Mouse (Mus musculus): ENCODE measurements at regions not wholly inside any gene's neighbourhood (a gene's known extent, or its start where the extent isn't known, plus 50 kb on each side); places are given as distances from the start of the nearest gene placed in this dataset.
"Not testable (repeated sequence)": the region's sequence is repeated elsewhere in the genome, so short reads cannot be mapped to it uniquely, and the experiment has no call there.

DNA sequence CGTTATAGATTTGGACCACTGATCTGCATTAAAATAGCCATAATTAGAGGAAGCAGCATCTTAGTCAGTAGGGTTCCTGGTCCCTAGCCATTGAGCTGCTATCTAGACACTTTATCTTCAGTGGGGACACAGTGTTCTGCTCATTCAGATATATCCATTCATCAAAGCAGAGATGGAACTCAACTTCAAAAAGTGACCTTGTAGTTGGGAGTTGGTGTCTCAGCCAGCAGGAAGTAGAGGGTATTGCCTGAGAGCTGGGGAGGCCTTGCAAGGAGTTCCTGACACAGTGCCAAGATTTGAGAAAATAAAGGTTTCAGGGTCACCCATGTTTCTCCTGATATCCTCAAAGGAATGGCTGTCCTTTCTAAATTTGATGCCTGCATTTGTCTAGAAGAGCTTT lies 304.7 kb upstream of the Shh start:
- no peak for DNase-seq (ENCODE audit: low read depth, low spot score)

DNA sequence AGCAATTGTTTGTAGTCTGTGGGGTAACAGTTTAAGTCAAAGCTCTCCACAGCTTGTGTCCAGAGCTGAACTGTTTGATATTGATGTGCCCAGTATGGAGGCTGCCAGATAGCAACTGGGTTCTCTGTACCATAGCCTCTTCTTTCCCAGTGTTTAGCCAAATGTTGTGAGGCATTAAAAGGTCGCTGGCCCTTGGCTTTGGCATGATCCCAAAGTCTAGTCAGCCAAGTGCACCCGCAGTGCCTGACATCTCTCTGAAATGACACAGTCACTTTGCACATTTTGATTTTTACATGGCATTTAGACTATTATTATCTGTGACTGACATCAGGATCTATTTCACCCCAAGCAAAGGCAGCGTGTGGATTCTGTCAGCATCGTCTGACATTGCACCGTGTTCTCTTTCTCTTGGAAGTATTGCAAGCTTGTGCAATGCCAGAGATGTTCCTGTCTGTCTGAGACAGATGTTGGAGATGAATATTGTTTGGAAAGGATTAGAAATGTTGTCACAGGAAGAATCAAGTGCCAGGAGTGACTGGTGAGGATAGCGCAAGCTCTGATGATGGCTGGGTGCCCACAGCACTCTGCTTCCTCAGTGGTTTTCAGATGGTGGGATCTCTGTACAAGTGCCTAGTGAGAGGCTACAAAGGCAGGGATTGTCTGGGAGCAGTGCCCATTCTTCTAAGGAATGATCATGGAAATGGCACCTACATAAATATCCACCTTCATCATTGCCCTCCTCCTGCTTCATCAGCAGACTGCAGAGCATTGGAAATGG lies 289.3 kb upstream of the Shh start:
- no peak for DNase-seq (ENCODE audit: low read depth, low spot score)

DNA sequence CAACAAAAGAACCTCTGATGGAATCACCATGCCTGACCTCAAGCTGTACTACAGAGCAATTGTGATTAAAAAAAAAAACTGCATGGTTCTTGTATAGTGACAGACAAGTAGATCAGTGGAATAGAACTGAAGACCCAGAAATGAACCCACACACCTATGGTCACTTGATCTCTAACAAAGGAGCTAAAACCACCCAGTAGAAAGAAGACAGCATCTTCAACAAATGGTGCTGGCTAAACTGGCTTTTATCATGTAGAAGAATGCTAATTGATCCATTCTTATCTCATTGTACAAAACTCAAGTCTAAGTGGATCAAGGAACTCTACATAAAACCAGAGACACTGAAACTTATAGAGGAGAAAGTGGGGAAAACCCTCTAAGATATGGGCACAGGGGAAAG lies 284.8 kb upstream of the Shh start:
- DNase-seq (ENCODE audit: low read depth, low spot score), result not testable (repeated sequence)

DNA sequence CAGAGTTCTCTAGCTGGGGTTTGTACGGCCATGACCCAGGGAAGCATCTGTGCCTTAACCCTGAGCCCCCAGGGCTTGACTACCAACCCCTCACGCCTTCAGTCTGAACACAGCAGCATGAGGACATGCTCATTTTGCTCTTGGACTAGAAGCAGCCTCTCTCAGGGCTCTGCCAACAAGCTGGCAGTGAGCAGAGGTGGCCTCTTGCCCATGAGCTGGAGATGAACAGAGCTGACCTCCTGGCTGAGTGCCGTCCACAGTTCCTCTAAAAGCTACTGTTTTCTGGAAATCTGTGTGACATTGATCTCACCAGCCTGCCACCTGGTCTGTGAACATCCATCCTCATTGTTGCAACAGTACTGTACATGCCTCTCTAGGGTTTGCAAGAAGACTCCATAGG lies 267.7 kb upstream of the Shh start:
- no peak for DNase-seq (ENCODE audit: low read depth, low spot score)

DNA sequence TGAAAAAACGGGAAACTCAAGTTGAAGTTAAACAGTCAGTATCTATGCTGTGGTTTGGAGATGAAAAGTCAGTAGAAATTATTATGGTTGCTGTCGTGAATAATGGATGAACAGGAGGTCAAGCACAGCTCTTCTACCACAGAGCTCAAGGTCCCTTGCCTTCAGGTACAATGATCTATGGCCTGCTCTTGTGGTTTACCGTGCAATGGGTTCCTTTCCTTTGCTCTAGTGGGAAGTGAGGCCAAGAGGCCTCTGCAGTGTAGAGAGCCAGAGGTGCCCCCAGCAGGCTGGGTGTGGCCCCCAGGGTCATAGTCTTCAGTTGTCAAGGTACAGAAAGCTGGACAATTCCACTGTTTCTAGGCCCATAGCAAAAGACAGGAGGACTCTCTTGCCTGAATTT lies 255.0 kb upstream of the Shh start:
- no peak for DNase-seq (ENCODE audit: low read depth, low spot score)

DNA sequence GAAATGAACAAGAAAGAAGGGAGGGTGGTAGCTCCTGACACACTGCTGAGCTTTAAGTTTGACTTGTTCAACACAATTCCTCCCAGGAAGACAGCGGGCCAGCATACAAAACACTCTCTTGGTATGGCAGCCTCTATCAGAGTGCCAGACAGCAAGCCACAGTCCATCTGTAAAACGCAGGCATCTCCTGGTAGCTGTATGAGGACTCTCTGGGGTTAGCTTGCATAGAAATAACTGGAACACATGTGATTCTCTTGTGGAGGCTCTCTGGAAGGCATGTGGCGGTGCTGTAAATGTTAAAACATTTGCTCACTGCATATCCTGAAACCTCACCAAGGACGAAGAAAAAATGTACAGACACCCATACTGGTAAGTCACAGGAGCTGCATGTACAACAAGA lies 247.9 kb upstream of the Shh start:
- no peak for DNase-seq (ENCODE audit: low read depth, low spot score)

DNA sequence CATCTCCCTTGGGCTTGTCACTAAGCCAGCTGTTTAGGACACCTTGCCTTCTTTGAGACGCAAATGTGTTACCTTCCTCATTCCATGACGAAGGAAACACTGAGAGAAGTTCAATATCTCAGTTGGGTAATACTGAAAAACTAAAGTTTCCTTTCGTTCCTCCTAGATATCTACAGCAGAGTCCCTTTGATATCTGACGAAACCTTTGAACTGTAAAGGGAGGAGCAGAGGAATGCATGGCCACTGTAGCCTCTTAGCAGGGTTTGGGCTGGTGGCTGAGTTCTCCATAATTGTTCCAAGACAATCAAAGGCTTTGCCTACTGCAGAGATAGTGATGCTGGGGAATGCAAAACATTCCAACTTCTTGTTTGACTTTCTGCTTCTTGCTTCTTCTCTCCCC lies 243.5 kb upstream of the Shh start:
- no peak for DNase-seq (ENCODE audit: low read depth, low spot score)

DNA sequence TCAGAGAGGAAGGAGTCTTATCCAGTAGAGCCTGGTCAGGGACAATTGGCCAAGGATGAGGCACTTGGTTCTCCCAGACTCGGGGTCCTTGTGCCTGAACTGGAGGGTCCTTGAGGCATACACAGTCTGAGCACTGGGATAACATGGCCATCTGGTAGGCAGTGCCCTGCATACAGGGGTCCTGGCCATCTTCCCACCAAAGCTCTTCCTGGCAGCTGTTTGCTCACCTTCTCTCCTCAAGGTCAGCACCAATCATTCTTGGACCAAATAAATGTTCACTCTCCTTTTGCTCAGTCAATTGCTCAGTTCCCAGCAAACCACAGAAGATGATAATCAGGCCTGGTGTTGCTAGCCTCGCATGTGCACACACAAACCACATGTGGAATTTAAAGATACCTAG lies 242.6 kb upstream of the Shh start:
- DNase-seq (ENCODE audit: low read depth, low spot score), result no peak

DNA sequence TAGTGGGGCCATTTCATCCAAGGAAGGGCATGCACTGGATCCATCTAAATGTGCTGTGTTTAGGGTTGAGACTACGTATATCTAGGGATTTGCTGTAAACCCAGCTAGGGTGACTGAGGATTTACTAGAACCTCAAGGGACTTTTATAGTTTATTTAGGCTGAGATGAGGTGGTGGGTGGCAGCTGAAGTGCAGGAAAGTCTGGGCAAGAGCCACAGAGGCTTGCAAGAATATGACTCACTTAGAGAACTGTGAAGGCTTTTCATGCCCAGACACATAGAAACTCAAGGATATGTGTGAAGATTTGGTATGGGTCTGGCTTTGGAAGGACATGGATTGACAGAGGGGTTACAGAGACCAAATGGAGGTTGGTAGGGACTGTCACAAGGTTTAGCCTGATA lies 237.3 kb upstream of the Shh start:
- no peak for DNase-seq (ENCODE audit: low read depth, low spot score)

DNA sequence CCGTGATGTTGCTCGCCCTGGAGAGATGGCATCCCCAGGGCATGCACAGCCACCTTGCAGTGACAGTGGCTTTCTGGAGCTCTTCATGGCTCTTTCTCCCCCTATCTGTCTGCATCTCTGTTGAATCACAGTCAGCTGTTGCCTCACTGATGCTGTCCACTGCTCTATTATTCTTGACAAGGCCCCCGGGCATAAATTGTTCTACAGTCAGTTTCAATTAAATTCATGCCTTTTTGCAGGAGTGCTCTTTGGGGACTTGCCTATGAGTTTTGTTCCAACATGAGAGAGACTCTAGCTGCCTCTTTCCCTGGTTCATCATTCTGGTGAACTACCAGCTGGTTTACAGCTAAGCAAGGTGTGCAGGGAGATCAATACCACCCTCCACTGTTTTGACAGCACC lies 229.9 kb upstream of the Shh start:
- DNase-seq (ENCODE audit: low read depth, low spot score), result peak; percentile 23

DNA sequence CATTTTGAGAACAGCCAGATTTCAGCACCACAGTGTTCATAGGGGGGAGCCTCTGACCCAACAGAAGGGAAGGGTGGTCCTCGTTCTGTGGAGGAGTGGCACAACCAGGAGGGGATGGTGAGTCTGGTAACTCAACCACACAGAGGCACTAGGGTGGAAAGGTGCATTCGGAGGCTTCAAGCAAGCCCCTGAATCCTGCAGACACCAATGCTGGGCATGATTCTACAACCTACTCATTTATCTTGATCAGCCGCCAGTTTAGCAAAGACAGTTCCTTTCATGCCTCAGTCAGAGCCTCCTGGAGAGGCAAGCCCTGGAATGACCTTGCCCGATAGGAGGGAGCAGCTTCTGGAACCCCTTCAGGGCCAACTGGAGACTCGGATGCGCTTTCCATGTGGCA lies 223.1 kb upstream of the Shh start:
- no peak for DNase-seq (ENCODE audit: low read depth, low spot score)

DNA sequence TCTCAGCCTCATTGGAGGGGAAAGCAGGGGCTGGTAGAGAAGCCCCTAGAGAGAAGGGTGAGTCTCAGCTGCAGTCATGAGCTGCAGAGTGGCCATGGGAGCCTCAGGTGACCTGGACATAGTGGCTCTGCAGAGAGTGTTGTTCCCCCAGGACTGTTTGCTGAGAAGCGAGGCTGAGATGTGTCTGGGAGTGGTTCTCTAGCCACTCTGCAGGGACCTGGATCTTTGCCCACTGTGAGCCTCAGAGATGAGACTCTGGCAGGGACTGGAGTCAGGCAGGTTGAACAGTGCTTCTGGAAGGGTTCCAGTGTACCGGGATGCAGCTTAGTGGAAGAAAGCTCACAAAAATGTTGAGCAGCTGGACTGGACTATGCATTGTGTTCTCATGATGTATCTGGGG lies 222.6 kb upstream of the Shh start:
- DNase-seq (ENCODE audit: low read depth, low spot score), result no peak

DNA sequence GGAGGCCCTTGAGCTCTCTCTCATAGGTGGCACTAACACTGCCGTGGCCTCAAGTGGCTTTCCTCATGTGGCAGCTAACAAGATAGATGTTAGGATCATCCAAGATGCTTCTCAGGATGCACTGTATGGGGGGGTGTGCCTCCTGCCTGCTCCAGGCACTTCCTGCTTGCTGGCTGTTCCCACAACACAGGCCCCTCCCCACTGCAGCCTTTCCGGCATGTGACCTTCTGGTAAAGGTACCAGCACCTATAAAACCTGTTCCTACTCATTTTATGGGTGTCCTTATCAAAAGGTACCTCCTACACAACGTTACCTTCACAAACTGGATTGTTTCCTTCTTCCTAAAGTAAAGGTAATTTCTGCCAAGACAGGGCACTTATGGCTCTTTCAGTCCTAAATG lies 222.1 kb upstream of the Shh start:
- DNase-seq (ENCODE audit: low read depth, low spot score), result no peak

DNA sequence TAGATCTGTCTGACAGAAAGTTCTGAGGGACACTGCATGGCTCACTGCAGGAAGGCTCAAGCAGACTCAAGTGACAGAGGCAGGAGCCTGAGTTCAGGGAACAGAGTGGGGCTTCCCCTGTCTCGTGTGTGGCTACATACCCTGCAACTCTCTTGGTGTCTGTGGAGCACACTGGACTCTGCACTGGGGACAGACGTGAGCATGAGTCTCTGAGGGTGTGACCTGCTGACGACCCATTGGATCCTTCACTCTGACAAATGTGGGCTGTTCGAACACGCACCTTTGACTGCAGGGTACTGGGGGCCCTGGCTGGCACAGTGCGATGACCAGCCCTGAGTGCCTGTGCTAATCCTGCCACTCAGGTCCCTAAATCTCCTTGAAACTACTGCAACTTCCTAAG lies 215.8 kb upstream of the Shh start:
- DNase-seq (ENCODE audit: low read depth, low spot score), result no peak

DNA sequence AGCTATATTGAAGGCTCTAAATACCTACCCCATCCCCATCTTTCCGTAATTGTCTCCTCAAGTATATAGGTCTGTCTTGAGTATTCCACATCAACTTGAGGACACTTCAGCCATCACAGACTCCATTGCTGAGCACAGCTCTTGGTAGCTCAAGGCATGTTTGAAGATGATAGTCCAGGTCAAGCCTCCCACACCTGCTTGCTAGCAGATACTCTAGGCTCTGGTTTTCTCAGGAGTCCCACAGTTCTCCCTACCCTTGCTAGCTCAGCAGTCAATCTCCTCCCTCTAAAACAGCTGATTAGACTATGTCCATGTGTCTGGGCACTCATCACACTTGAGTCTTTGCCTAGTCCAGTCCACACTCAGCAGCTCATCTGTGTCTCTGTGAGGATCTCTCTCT lies 213.3 kb upstream of the Shh start:
- no peak for DNase-seq (ENCODE audit: low read depth, low spot score)

DNA sequence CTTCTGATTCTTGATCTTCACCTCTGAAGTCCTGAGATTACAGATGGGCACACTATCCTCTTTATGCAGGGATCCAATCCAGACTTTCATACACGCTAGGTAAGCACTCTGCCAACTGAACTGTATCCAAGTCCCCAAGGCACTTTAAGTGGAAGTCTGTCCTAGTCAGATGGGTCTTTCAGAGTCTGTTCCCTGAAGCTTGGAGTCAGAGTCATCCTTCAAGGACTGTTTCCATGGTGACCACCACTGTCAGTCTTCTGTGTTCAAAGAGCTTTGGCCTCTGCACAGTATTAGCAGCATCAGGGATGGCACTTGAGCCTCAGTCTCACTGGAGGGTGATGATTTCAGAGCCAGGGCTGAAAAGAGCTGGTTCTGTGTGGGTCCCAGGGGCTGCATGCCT lies 212.7 kb upstream of the Shh start:
- DNase-seq (ENCODE audit: low read depth, low spot score), result no peak

DNA sequence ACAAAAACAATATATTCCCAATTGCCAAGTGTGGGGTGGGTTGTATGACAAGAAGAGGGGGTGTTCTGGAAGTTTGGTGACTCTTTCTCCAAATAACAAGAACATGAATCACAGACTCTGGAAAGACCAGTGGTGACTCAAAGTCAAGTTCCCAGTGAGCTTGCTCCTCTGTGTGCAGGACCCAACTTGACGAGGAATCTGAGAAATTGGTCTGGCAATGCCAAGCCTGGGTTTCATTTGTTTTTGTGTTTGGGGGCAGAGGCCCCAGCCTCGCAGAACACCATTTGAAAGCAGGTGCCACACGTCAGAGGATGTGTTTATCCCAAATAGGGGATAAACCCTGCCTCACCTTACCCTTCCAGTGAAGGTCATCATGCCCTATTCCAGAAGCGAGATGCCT lies 163.1 kb upstream of the Shh start:
- no peak for DNase-seq (ENCODE audit: low read depth, low spot score)

DNA sequence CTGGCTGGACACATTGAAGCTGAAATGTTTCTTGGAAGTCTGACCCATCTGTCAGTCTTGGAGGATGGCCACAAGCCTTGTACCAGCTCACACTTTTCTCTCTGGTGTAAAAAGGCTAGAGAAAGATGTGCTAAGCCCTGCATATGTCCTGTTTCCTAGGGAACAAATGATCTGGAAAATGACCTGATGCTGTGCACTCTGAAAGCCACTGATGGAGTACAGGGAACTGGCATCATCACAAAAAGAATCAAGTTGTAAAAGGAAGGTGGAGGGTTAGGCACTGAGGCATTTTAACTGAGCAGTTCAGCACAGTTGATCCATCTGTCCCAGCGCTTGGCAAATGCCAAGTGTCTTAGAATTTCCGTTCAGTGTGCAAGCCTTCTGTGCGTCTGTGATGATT lies 144.8 kb upstream of the Shh start:
- DNase-seq (ENCODE audit: low read depth, low spot score), result no peak

DNA sequence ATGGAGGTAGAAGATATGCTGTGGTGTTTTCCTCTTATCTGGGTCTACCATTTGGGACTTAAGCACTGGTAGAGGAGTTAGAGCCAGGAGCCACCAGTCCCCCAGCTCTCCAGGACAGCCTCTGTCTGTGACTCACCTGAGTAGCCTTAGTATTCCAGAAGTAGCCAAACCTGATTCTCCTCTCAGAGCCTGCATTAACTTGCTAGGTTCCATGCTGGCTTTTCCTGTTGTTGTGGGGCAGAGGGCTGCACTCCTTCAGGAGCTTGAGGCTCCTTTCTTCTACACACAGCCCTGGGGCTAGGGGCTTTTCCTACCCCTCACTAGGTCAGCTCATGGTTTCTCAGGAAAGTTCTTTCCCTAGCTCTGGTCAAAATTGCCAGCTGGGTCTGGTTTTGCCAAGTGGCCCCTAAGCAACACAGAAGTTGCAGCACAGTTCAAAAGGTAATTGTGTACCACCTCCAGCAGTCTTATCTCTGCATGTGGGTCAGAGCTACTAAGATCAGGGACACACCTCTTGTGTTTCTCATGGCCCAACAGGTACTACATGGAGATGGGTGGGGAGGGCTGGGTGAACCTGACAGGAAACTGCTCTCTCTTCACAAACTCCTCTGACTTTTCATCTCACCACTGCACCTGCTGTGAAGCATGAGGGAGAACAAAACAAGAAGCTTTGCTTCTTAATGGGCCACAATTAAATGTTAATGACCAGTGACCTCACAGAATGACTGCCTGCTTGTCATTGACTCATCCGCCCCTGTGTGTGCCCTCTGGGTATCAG lies 129.7 kb upstream of the Shh start:
- DNase-seq (ENCODE audit: low read depth, low spot score), result no peak

DNA sequence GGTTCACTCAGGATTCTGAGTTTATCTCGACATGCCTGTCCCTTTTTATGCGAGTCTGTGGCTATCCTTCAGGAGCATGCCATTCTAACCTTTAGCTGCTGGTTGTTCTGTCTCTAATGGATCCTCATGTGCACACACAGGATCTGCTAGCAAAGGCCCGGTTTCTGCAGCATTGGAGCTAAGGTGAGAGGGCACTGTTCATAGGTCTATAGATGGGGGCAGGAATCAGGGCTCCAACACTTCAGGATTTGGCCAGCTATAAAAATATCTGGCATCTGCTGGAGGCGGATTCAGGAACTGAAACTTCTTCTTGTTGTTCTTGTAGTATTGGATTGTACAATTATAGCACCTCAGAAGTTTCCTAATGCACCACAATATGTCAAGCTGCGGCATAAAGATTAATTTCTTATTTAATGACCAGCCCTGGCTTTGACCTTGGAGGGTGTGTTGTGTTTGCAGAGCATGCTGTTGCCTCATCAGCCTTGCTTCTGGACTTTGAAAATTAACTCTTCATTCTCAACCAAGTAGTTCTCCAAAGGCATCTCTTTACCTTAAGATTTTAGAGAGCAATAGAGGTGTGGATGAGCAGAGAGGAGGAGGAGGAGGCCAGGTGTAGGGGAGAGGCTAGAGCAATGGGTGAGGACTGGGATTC lies 104.4 kb upstream of the Shh start:
- no peak for DNase-seq (ENCODE audit: low read depth, low spot score)

DNA sequence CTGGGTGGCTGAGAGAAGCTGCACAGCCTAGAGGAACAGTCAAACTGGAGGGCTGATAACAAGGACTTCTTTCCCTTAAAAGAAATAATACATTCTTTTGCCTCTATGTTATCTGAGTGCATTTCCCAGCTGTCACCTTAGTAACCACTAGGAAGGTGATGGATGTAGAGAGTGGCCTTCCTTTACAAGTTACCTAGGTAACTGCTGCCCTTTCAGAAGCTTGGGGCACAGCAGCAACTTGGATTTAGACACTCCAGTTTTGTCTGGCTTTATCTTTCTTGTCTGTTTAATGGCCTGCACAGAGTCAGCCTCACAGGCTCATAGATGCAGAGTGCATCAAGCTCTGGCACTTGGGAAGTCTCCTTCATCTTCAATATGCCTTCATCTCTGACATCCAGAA lies 101.4 kb upstream of the Shh start:
- DNase-seq (ENCODE audit: low read depth, low spot score), result no peak

DNA sequence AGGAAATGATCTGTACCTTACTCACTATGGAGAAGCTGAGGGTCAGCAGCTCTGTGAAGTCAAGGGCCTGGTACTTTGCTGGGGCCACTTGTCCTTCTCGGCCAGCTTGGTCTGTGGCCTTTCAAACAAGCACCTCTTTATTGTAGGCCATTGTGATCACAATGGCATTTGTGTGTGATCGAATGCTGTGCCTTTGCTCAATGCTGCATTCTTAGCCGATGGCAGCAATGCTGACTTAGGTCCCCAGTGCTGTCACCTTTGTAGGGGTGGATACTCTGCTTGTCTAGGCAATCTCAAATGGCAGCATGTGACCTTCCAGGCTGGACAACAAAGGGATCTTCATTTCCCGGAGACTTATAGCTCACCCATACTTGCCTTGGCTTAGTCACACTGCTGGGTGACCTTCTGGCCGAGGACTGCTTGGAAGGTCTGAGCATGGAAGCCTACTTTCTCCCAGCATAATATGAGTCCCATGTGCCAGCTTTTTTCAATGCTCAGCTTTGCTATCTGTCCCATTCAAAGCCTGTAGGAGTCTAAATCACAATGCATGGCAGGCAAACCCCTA lies 100.4 kb upstream of the Shh start:
- DNase-seq (ENCODE audit: low read depth, low spot score), result no peak

DNA sequence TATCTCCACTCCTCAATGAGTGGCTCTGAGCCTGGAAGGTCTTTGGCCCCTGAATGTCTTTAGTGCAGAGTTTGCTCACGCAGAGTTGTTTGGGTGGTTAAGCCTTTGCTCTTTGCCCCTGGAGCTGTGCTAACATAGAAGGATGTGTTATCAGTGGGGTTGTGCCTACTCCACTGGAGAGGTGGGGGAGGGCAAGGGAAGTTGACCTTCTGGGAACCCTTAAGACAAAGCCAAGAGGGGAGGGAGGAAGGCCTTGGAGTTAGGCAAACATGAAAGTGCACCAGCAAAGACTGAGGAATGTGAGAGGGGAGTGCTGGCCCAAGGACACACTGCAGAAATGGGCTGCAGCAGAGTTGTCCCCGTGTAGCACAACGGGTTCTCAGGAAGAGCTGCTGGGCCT lies 96.3 kb upstream of the Shh start:
- no peak for DNase-seq (ENCODE audit: low read depth, low spot score)
